Mouse (Mus musculus) forebrain, embryonic 16.5 days (tissue): ENCODE data around the gene Prss50. TPM values are rescaled to one million over a fixed set of nuclear protein-coding genes. Genes with fewer than 3 reads are reported as not detected.
A peak's percentile ranks its signal among the peaks of the same experiment; 100 is the strongest.

Source experiments
- ATAC-seq: fragments of 200-750 bp; cut with Nextera tagmentation; 2 replicates; pipeline ENCODE4 v1.8.0; 2017; ENCODE audit warnings: mild to moderate bottlenecking, moderate library complexity
- H3K27ac ChIP-seq: fragments of 300-500 bp; sonication (generic); 2 replicates; pipeline ENCODE4 v1.5.1; 2014; ENCODE audit warnings: low read length, control low read depth
- H3K27me3 ChIP-seq: fragments of 300-500 bp; sonication (generic); replicated peaks from 2 replicates; pipeline ENCODE4 v1.6.1; 2014; ENCODE audit warnings: low read length; ENCODE audit not compliant: control insufficient read depth, insufficient read depth
- H3K36me3 ChIP-seq: fragments of 300-500 bp; sonication (generic); 2 replicates; pipeline ENCODE4 v1.6.1; 2014; ENCODE audit not compliant: control insufficient read depth, insufficient read depth
- H3K4me1 ChIP-seq: fragments of 300-500 bp; sonication (generic); replicated peaks from 2 replicates; pipeline ENCODE4 v1.6.1; 2014; ENCODE audit warnings: low read length; ENCODE audit not compliant: control insufficient read depth, insufficient read depth
- H3K4me2 ChIP-seq: fragments of 300-500 bp; sonication (generic); 2 replicates; pipeline ENCODE4 v1.6.1; 2014; ENCODE audit warnings: mild to moderate bottlenecking, low read length, control low read depth
- H3K4me3 ChIP-seq: fragments of 300-500 bp; sonication (generic); replicated peaks from 2 replicates; pipeline ENCODE4 v1.5.1; 2014; ENCODE audit warnings: mild to moderate bottlenecking, low read length, control low read depth
- H3K9ac ChIP-seq: fragments of 300-500 bp; sonication (generic); replicated peaks from 2 replicates; pipeline ENCODE4 v1.6.1; 2014; ENCODE audit warnings: low read depth, low read length, control low read depth
- H3K9me3 ChIP-seq: fragments of 300-500 bp; sonication (generic); 2 replicates; pipeline ENCODE4 v1.6.1; 2016; ENCODE audit warnings: low read length; ENCODE audit not compliant: control insufficient read depth
- WGBS: fragments of 180-500 bp; shearing (Covaris S2); extraction: QIAGEN DNeasy Blood & Tissue Kit; methylation state at CpG from one replicate; pipeline ENCODE4 v1.1.7; 2014; 5-methylcytosine and 5-hydroxymethylcytosine counted together
- polyA plus RNA-seq: library from polyadenylated mRNA; unstranded; fragments of >200 nt; fragmentation: Nextera tagmentation; extraction: Ambion mirVana; gene quantifications from 2 replicates; pipeline ENCODE4 v1.2.1, GENCODE M21; 2015

Prss50 gene
- polyA plus RNA-seq, 1 experiment from 2014 or later: 0.14 TPM

- Histone ChIP-seq H3K36me3 (no peaks in the 10 kb centered on the region), H3K4me2 (no peak overlapping the region), H3K27ac (no peak overlapping the region), H3K4me3 (no peak overlapping the region), H3K4me1 (peaks cover 5% of the 10 kb centered on the region), H3K9me3 (no peaks in the 10 kb centered on the region), H3K27me3 (peaks cover 10% of the 10 kb centered on the region; the same call in 1 of the 2 replicates), H3K9ac (no peak overlapping the region)
- WGBS: 89% methylated on average over 5 of the region's 5 CpGs
- ATAC-seq: no peak
These were observed 1.3 kb downstream of the Prss50 start for GRCm38 (mm10) chr9:110858967-110859596.

GRCm38 (mm10) chr9:110871030-110871429 lies 13.3 kb downstream of the Prss50 start:
- H3K9ac ChIP-seq: no peak overlapping the region
- 14% methylated on average over 7 of the region's 7 CpGs for WGBS
- peaks cover 19% of the 10 kb centered on the region for H3K4me1 ChIP-seq
- H3K36me3 ChIP-seq: no peaks in the 10 kb centered on the region
- H3K4me3 ChIP-seq: no peak overlapping the region
- no peak for ATAC-seq
- no peaks in the 10 kb centered on the region for H3K9me3 ChIP-seq
- 0 out of 2 replicates have a peak, but pooled peaks cover 2% of the 10 kb centered on the region for H3K27me3 ChIP-seq
- no peak overlapping the region for H3K4me2 ChIP-seq
- no peak overlapping the region for H3K27ac ChIP-seq

- Histone ChIP-seq H3K27me3 (peaks cover 6% of the 10 kb centered on the region), H3K36me3 (no peaks in the 10 kb centered on the region), H3K27ac (no peak overlapping the region), H3K9ac (peak overlapping the region; percentile 55), H3K4me2 (peak overlapping the region; percentile 50), H3K4me1 (peaks cover 19% of the 10 kb centered on the region), H3K9me3 (no peaks in the 10 kb centered on the region), H3K4me3 (peak overlapping the region; percentile 34)
- WGBS: 8% methylated on average over 40 of the region's 40 CpGs
- ATAC-seq: peak; percentile 67
These were observed 16.2 kb downstream of the Prss50 start for GRCm38 (mm10) chr9:110873681-110874659.

GRCm38 (mm10) chr9:110874660-110875191 lies 17.0 kb downstream of the Prss50 start:
- Histone ChIP-seq H3K9me3 (no peaks in the 10 kb centered on the region), H3K36me3 (no peaks in the 10 kb centered on the region), H3K27ac (no peak overlapping the region), H3K27me3 (peaks cover 12% of the 10 kb centered on the region), H3K4me1 (peaks cover 22% of the 10 kb centered on the region), H3K9ac (no peak overlapping the region), H3K4me2 (no peak overlapping the region), H3K4me3 (no peak overlapping the region)
- 8% methylated on average over 3 of the region's 3 CpGs for WGBS
- ATAC-seq: peak; percentile 38

- peaks cover 28% of the 10 kb centered on the region for H3K4me1 ChIP-seq
- H3K4me2 ChIP-seq: no peak overlapping the region
- WGBS: 26% methylated on average over 4 of the region's 6 CpGs
- no peaks in the 10 kb centered on the region for H3K9me3 ChIP-seq
- peaks cover 18% of the 10 kb centered on the region for H3K27me3 ChIP-seq
- H3K9ac ChIP-seq: no peak overlapping the region
- no peak overlapping the region for H3K27ac ChIP-seq
- no peak overlapping the region for H3K4me3 ChIP-seq
- ATAC-seq: no peak
- H3K36me3 ChIP-seq: no peaks in the 10 kb centered on the region
These were observed 17.5 kb downstream of the Prss50 start for GRCm38 (mm10) chr9:110875288-110875695.

GRCm38 (mm10) chr9:110877353-110877752 lies 19.6 kb downstream of the Prss50 start:
- Histone ChIP-seq H3K9ac (no peak overlapping the region), H3K36me3 (no peaks in the 10 kb centered on the region), H3K9me3 (no peaks in the 10 kb centered on the region), H3K27me3 (peaks cover 29% of the 10 kb centered on the region), H3K4me2 (no peak overlapping the region), H3K27ac (no peak overlapping the region), H3K4me1 (peaks cover 32% of the 10 kb centered on the region), H3K4me3 (no peak overlapping the region)
- no peak for ATAC-seq
- WGBS: 83% methylated on average over 1 of the region's 1 CpGs

- H3K36me3 ChIP-seq: no peaks in the 10 kb centered on the region
- H3K4me2 ChIP-seq: no peak overlapping the region
- no peak overlapping the region for H3K27ac ChIP-seq
- no peak overlapping the region for H3K4me3 ChIP-seq
- ATAC-seq: no peak
- peaks cover 29% of the 10 kb centered on the region for H3K27me3 ChIP-seq
- H3K9ac ChIP-seq: no peak overlapping the region
- H3K4me1 ChIP-seq: peaks cover 32% of the 10 kb centered on the region
- WGBS: 86% methylated on average over 5 of the region's 5 CpGs
- no peaks in the 10 kb centered on the region for H3K9me3 ChIP-seq
These were observed 20.1 kb downstream of the Prss50 start for GRCm38 (mm10) chr9:110877888-110878287.

- peak within 1 kb of the TSS; percentile 45 for H3K9ac ChIP-seq
- no peak for ATAC-seq
- 12% methylated on average over 12 of the region's 12 CpGs for WGBS
- H3K27ac ChIP-seq: no peak within 1 kb of the TSS
- peak within 1 kb of the TSS; percentile 87 for H3K4me2 ChIP-seq
- no peaks in the 10 kb centered on the region for H3K9me3 ChIP-seq
- H3K36me3 ChIP-seq: no peaks in the 10 kb centered on the region
- peaks cover 23% of the 10 kb centered on the region for H3K4me1 ChIP-seq
- peaks cover 26% of the 10 kb centered on the region for H3K27me3 ChIP-seq
- H3K4me3 ChIP-seq: peak within 1 kb of the TSS; percentile 55
These were observed 21.6 kb downstream of the Prss50 start, which contains the start of gene Als2cl for GRCm38 (mm10) chr9:110879191-110879920. TSS of gene Als2cl (plus strand) at chr9:110879870.
